Mouse (Mus musculus): Measurements from ENCODE around the gene Ece1.

DNA sequence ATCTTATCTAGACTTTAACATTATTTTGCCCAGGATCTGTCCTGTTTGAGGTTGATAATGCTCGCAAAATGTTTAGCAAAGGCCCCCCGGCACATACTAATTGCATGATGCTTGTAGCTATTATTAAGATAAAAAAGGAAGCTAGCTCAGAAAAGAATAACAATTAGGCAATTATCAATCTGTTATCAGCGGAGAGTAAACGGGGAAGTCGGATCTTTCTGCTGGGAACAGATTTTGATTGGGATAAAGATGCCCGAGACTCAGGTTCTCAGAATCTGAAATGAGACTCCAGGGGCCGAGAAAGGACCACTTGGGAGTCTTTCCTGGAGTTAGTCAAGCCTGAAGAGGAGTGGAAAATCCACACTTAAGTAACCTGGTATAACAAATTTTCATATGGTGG, 129.2 kb downstream of the Ece1 start:
- no peak for TF ChIP-seq POLR2A (IDR thresholded peaks at IDR 0.05; ENCODE audit: low read depth, low read length)
- no peak for TF ChIP-seq CTCF (IDR thresholded peaks at IDR 0.05; ENCODE audit: borderline replicate concordance, insufficient read depth, low read length)

Measured in embryonic fibroblast, embryonic 13.5 days (primary cell).